Mouse (Mus musculus) neural tube, embryonic 14.5 days (tissue): Measurements from ENCODE around the gene Pls1. TPM values are rescaled to one million over a fixed set of nuclear protein-coding genes. Genes with fewer than 3 reads are reported as not detected.

Experiments used
- ATAC-seq: fragments of 200-750 bp; cut with Nextera tagmentation; 2 replicates; pipeline ENCODE4 v1.8.0; 2017; ENCODE audit warnings: low read depth, mild to moderate bottlenecking, moderate TSS enrichment, moderate library complexity
- H3K27ac ChIP-seq: fragments of 300-500 bp; sonication (generic); 2 replicates; pipeline ENCODE4 v1.5.1; 2014; ENCODE audit warnings: low read depth, mild to moderate bottlenecking, control low read depth, low read length, moderate library complexity, mixed read lengths
- H3K27me3 ChIP-seq: fragments of 300-500 bp; sonication (generic); 2 replicates; pipeline ENCODE4 v1.6.1; 2014; ENCODE audit warnings: low read length; ENCODE audit not compliant: control insufficient read depth, insufficient read depth
- H3K36me3 ChIP-seq: fragments of 300-500 bp; sonication (generic); 2 replicates; pipeline ENCODE4 v1.6.1; 2014; ENCODE audit warnings: low read length, mixed read lengths; ENCODE audit not compliant: control insufficient read depth, insufficient read depth
- H3K4me1 ChIP-seq: fragments of 300-500 bp; sonication (generic); 2 replicates; pipeline ENCODE4 v1.6.1; 2014; ENCODE audit warnings: low read length; ENCODE audit not compliant: control insufficient read depth, insufficient read depth
- H3K4me2 ChIP-seq: fragments of 300-500 bp; sonication (generic); 2 replicates; pipeline ENCODE4 v1.6.1; 2014; ENCODE audit warnings: mild to moderate bottlenecking, low read depth, low read length, control low read depth
- H3K4me3 ChIP-seq: fragments of 300-500 bp; sonication (generic); 2 replicates; pipeline ENCODE4 v1.5.1; 2014; ENCODE audit warnings: low read depth, low read length, control low read depth, mixed read lengths
- H3K9ac ChIP-seq: fragments of 300-500 bp; sonication (generic); replicated peaks from 2 replicates; pipeline ENCODE4 v1.6.1; 2014; ENCODE audit warnings: low read depth, mild to moderate bottlenecking, control low read depth, low read length, mixed read lengths
- H3K9me3 ChIP-seq: fragments of 300-500 bp; sonication (generic); 2 replicates; pipeline ENCODE4 v1.6.1; 2016; ENCODE audit warnings: low read length; ENCODE audit not compliant: control insufficient read depth
- WGBS: fragments of 180-500 bp; shearing (Covaris S2); extraction: QIAGEN DNeasy Blood & Tissue Kit; methylation state at CpG from one replicate; pipeline ENCODE4 v1.1.7; 2014; 5-methylcytosine and 5-hydroxymethylcytosine counted together
- polyA plus RNA-seq: library from polyadenylated mRNA; unstranded; fragments of >200 nt; fragmentation: Nextera tagmentation; extraction: Ambion mirVana; gene quantifications from 2 replicates; pipeline ENCODE4 v1.2.1, GENCODE M21; 2014

Pls1 gene
- polyA plus RNA-seq, 1 experiment from 2014 or later: 1.3 TPM

GRCm38 (mm10) chr9:95704078-95704477 lies 141.0 kb downstream of the Pls1 start:
- H3K36me3 ChIP-seq: no peaks in the 10 kb centered on the region
- H3K27me3 ChIP-seq: no peaks in the 10 kb centered on the region
- H3K9ac ChIP-seq: no peak overlapping the region
- H3K9me3 ChIP-seq: no peaks in the 10 kb centered on the region
- H3K4me3 ChIP-seq: no peak overlapping the region
- H3K27ac ChIP-seq: no peak overlapping the region
- ATAC-seq: no peak
- no peaks in the 10 kb centered on the region for H3K4me1 ChIP-seq
- 86% methylated on average over 3 of the region's 3 CpGs for WGBS
- H3K4me2 ChIP-seq: no peak overlapping the region

Other genes starting within 250 kb of the Pls1 start
- 1.7 and 2.8 TPM in 2 replicates for gene Pcolce2, start 207.7 kb downstream of the Pls1 start, polyA plus RNA-seq
- 12.6 and 13.5 TPM in 2 replicates for gene Trpc1, start 94.9 kb downstream of the Pls1 start, polyA plus RNA-seq
- 18.3 and 19.3 TPM in 2 replicates for gene Atr, start 12.3 kb upstream of the Pls1 start, polyA plus RNA-seq
- gene Xrn1, start 109.4 kb upstream of the Pls1 start, polyA plus RNA-seq: 20.5 and 28.5 TPM in 2 replicates